Mouse (Mus musculus) gastrocnemius, postnatal 36 days (tissue): ENCODE data around the gene Tmem179b. TPM values are rescaled to one million over a fixed set of nuclear protein-coding genes. Genes with fewer than 3 reads are reported as not detected.

Source experiments
- DNase-seq, 2 experiments: peaks; one replicate each; pipeline ENCODE4 v3.0.0; 2022
- intact Hi-C: fragments of 180-260 bp; cut with DNase I; formaldehyde crosslinking; loops from one replicate; pipeline ENCODE4 v1.15.1; 2025
- long read RNA-seq, 2 experiments: library from polyadenylated mRNA; stranded (forward); transcript quantifications; one replicate each; pipeline ENCODE4 v2.0.0; 2021
- total RNA-seq, 2 experiments: library from RNA; stranded (reverse); gene quantifications; 2 replicates each; pipeline ENCODE4 v1.2.3; 2021

Gene Tmem179b
- 1 to 10 TPM; 6.1 to 8.2 TPM for total RNA-seq
- long read RNA-seq, experiment 1, transcript Tmem179b-201 (5 exons, 818 nt): major isoform, 6 of 9 reads
- long read RNA-seq, experiment 1, partial matches to known transcripts: 0 of 9 reads
- long read RNA-seq, experiment 1, other reads (novel, unspliced or antisense): 2 of 9 reads
- long read RNA-seq, experiment 2, transcript Tmem179b-201 (5 exons, 818 nt): major isoform, 15 of 27 reads
- long read RNA-seq, experiment 2, partial matches to known transcripts: 2 of 27 reads
- long read RNA-seq, experiment 2, other reads (novel, unspliced or antisense): 4 of 27 reads

- intact Hi-C loops: no loop called here
- DNase-seq: peak; percentile 93 to 96
These were observed at the start of gene Tmem179b for GRCm38 (mm10) chr19:8774086-8774835. Gene Tmem179b, minus strand, starts transcription at chr19:8774467.

GRCm38 (mm10) chr19:8822696-8823095 lies 48.4 kb upstream of the Tmem179b start:
- intact Hi-C loops: no loop called here

GRCm38 (mm10) chr19:8821146-8821545 lies 46.9 kb upstream of the Tmem179b start:
- no peak for DNase-seq
- intact Hi-C loops: no loop called here

More at GRCm38 (mm10) chr19:8822696-8823095, 48.4 kb upstream of the Tmem179b start:
- DNase-seq: no peak

GRCm38 (mm10) chr19:8820424-8820956 lies 46.2 kb upstream of the Tmem179b start:
- DNase-seq: peak in 1 of 2 experiments; percentile 29
- intact Hi-C loops: no loop called here

GRCm38 (mm10) chr19:8819596-8820423 lies 45.5 kb upstream of the Tmem179b start, which contains the start of gene Hnrnpul2:
Gene Hnrnpul2, plus strand, starts transcription at chr19:8820010.
- intact Hi-C loops: no loop called here
- peak; percentile 97 for DNase-seq

- peak; percentile 89 to 91 for DNase-seq
- intact Hi-C loops: no loop called here
These were observed 44.7 kb upstream of the Tmem179b start, which contains the start of gene Ttc9c for GRCm38 (mm10) chr19:8818801-8819595. Gene Ttc9c, minus strand, starts transcription at chr19:8819333.

GRCm38 (mm10) chr19:8818301-8818798 lies 44.1 kb upstream of the Tmem179b start:
- no peak for DNase-seq
- intact Hi-C loops: no loop called here

- no peak for DNase-seq
- intact Hi-C loops: no loop called here
These were observed 42.7 kb upstream of the Tmem179b start for GRCm38 (mm10) chr19:8817001-8817400.

GRCm38 (mm10) chr19:8815812-8816211 lies 41.5 kb upstream of the Tmem179b start:
- no peak for DNase-seq
- intact Hi-C loops: no loop called here

- no peak for DNase-seq
- intact Hi-C loops: no loop called here
These were observed 32.5 kb upstream of the Tmem179b start for GRCm38 (mm10) chr19:8806810-8807209.

GRCm38 (mm10) chr19:8803879-8804660 lies 29.8 kb upstream of the Tmem179b start:
- intact Hi-C loops: no loop called here

GRCm38 (mm10) chr19:8803204-8803780 lies 29.0 kb upstream of the Tmem179b start:
- no peak for DNase-seq
- intact Hi-C loops: no loop called here

More at GRCm38 (mm10) chr19:8803879-8804660, 29.8 kb upstream of the Tmem179b start:
- no peak for DNase-seq

- intact Hi-C loops: no loop called here
These were observed 28.0 kb upstream of the Tmem179b start, which contains the start of gene Zbtb3 for GRCm38 (mm10) chr19:8802130-8802821. Gene Zbtb3, plus strand, starts transcription at chr19:8802555.

GRCm38 (mm10) chr19:8798947-8799315 lies 24.7 kb upstream of the Tmem179b start:
- intact Hi-C loops: no loop called here

More at GRCm38 (mm10) chr19:8802130-8802821, 28.0 kb upstream of the Tmem179b start, which contains the start of gene Zbtb3:
- DNase-seq: peak; percentile 87 to 90

GRCm38 (mm10) chr19:8798264-8798946 lies 24.1 kb upstream of the Tmem179b start, which contains the start of gene Polr2g:
Gene Polr2g, minus strand, starts transcription at chr19:8798577.
- peak; percentile 84 to 87 for DNase-seq
- intact Hi-C loops: no loop called here

More at GRCm38 (mm10) chr19:8798947-8799315, 24.7 kb upstream of the Tmem179b start:
- no peak for DNase-seq

- intact Hi-C loops: no loop called here
- DNase-seq: no peak
These were observed 15.9 kb upstream of the Tmem179b start for GRCm38 (mm10) chr19:8790171-8790570.

- no peak for DNase-seq
- intact Hi-C loops: no loop called here
These were observed 14.9 kb upstream of the Tmem179b start for GRCm38 (mm10) chr19:8789171-8789570.
